In the genomic region with DNA sequence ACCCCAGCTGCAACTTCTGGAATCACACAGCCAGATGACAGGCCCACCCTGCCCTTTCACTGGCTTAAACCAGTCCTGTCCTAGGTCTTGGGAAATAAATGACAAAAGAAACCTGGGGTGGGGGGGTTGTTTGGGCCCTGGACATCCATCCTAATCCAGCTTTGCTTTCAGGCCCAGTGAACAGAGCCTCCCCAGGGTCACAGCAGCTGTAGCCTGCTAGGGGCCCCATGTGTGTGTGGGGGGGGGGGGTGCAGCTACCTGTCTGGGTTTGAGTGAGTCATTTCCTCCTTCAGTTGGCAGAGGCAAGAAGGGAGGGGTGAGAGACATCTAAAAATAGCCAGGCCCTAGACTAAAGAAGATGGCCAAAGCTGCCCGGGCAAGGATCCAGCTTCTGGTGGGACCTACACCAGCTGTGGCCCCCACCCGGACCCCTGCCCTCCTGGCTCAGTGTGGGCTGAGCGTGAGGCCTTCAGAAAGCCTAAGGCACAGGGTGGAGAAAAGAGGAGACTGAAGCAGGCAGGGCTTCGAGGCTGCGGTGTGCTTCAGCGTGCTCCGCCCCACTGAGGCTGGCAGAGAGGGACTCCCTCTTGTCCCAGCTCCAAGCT, we compare ENCODE assay signal across 8 mouse cellular contexts. TPM values are rescaled to one million over a fixed set of nuclear protein-coding genes. Genes with fewer than 3 reads are reported as not detected.
DNase-seq lines count a peak whose midpoint lies in the region; ATAC-seq and TF ChIP-seq lines count a peak whose summit lies in the region.

No protein-coding gene starts in this region.

- no peaks in the 10 kb centered on the region; the same call in 1 of the 2 replicates for H3K36me3 ChIP-seq in heart, adult 2 months (ENCODE audit: control insufficient read depth, insufficient read depth, low read length)
- H3K36me3 ChIP-seq in ES-Bruce4 (ENCODE audit: control insufficient read depth, insufficient read depth, low read length, poor library complexity, severe bottlenecking), result no peaks in the 10 kb centered on the region
- no peaks in the 10 kb centered on the region for H3K36me3 ChIP-seq in forebrain, embryonic 12.5 days (replicated peaks)
- H3K36me3 ChIP-seq in midbrain, embryonic 12.5 days, result no peaks in the 10 kb centered on the region

- H3K27me3 ChIP-seq in heart, adult 2 months (ENCODE audit: control insufficient read depth, insufficient read depth, low read length), result no peaks in the 10 kb centered on the region
- no peaks in the 10 kb centered on the region for H3K27me3 ChIP-seq in ES-Bruce4 (ENCODE audit: control insufficient read depth, insufficient read depth, low read length, poor library complexity, severe bottlenecking)
- H3K27me3 ChIP-seq in forebrain, embryonic 12.5 days, result no peaks in the 10 kb centered on the region
- H3K27me3 ChIP-seq in midbrain, embryonic 12.5 days, result peaks cover 14% of the 10 kb centered on the region

- no peak for TF ChIP-seq CTCF in heart, adult 2 months (IDR thresholded peaks at IDR 0.05)
- TF ChIP-seq CTCF in ES-Bruce4 (IDR thresholded peaks at IDR 0.05; ENCODE audit: low read depth, low read length), result no peak

- peak; percentile 57 to 58 for DNase-seq in heart, adult 2 months
- DNase-seq in heart, adult 8-10 months (ENCODE audit: low spot score), result no peak
- DNase-seq in kidney, postnatal 25 days, result peak; percentile 46 to 64
- no peak for DNase-seq in ovary, postnatal 36 days (ENCODE audit: low spot score)
- no peak for DNase-seq in frontal cortex, postnatal 25 days (ENCODE audit: low spot score in 2 of 2)

- H3K4me3 ChIP-seq in heart, adult 2 months, result no peak overlapping the region
- no peak overlapping the region for H3K4me3 ChIP-seq in ES-Bruce4 (ENCODE audit: low read depth, low read length)
- H3K4me3 ChIP-seq in forebrain, embryonic 12.5 days (replicated peaks), result no peak overlapping the region
- no peak overlapping the region for H3K4me3 ChIP-seq in midbrain, embryonic 12.5 days

- peak overlapping the region; percentile 32; the same call in 1 of the 2 replicates for H3K9ac ChIP-seq in heart, adult 2 months (ENCODE audit: low read depth, low read length)
- peak overlapping the region; percentile 39; the same call in 1 of the 2 replicates for H3K9ac ChIP-seq in ES-Bruce4 (ENCODE audit: low read depth, poor library complexity, severe bottlenecking)
- H3K9ac ChIP-seq in forebrain, embryonic 12.5 days, result no peak overlapping the region
- H3K9ac ChIP-seq in midbrain, embryonic 12.5 days (replicated peaks), result no peak overlapping the region

- no peaks in the 10 kb centered on the region for H3K9me3 ChIP-seq in ES-Bruce4 (replicated peaks; ENCODE audit: control insufficient read depth, insufficient read depth, low read length, poor library complexity, severe bottlenecking)
- no peaks in the 10 kb centered on the region for H3K9me3 ChIP-seq in forebrain, embryonic 12.5 days
- no peaks in the 10 kb centered on the region for H3K9me3 ChIP-seq in midbrain, embryonic 12.5 days

- ATAC-seq in forebrain, embryonic 12.5 days (ENCODE audit: low FRiP score), result no peak
- peak; percentile 9; the same call in 1 of the 2 replicates for ATAC-seq in midbrain, embryonic 12.5 days (ENCODE audit: low FRiP score, low read depth)

- peak overlapping the region; percentile 67 for H3K27ac ChIP-seq in heart, adult 2 months
- peak overlapping the region; percentile 42 for H3K27ac ChIP-seq in ES-Bruce4 (ENCODE audit: insufficient read depth, low read length)
- peak overlapping the region; percentile 42 for H3K27ac ChIP-seq in forebrain, embryonic 12.5 days
- H3K27ac ChIP-seq in midbrain, embryonic 12.5 days (replicated peaks), result 0 out of 2 replicates have a peak overlapping the region, but pooled peaks have one; percentile 39

- TF ChIP-seq POLR2A in heart, adult 2 months (IDR thresholded peaks at IDR 0.05; ENCODE audit: insufficient read depth, low read depth, low read length), result no peak
- no peak for TF ChIP-seq POLR2A in ES-Bruce4 (IDR thresholded peaks at IDR 0.05; ENCODE audit: insufficient read depth, low read length)

- 15% methylated on average over 7 of the region's 7 CpGs for WGBS in heart, adult 2 months
- WGBS in forebrain, embryonic 12.5 days, result 41% methylated on average over 7 of the region's 7 CpGs
- 43% methylated on average over 7 of the region's 7 CpGs for WGBS in midbrain, embryonic 12.5 days

- H3K4me2 ChIP-seq in forebrain, embryonic 12.5 days, result no peak overlapping the region
- no peak overlapping the region for H3K4me2 ChIP-seq in midbrain, embryonic 12.5 days (replicated peaks)

- TF ChIP-seq EP300 in heart, adult 2 months (IDR thresholded peaks at IDR 0.05; ENCODE audit: insufficient read depth, low read depth, low read length), result no peak
- peak; percentile 52 for TF ChIP-seq EP300 in ES-Bruce4 (IDR thresholded peaks at IDR 0.05; ENCODE audit: insufficient read depth, low read depth, low read length)

- H3K4me1 ChIP-seq in heart, adult 2 months (ENCODE audit: control insufficient read depth, insufficient read depth, low read length), result peaks cover 27% of the 10 kb centered on the region
- peaks cover 7% of the 10 kb centered on the region for H3K4me1 ChIP-seq in ES-Bruce4 (ENCODE audit: control insufficient read depth, insufficient read depth, low read length)
- peaks cover 59% of the 10 kb centered on the region for H3K4me1 ChIP-seq in forebrain, embryonic 12.5 days
- H3K4me1 ChIP-seq in midbrain, embryonic 12.5 days, result peaks cover 48% of the 10 kb centered on the region

- intact Hi-C loops in heart, adult 2 months (cut with DNase I), result no loop called here

- H3K79me2 ChIP-seq in heart, adult 2 months (replicated peaks; ENCODE audit: control insufficient read depth, insufficient read depth, low read length), result no peaks in the 10 kb centered on the region

RNA-seq across cellular contexts. Expression of a gene that starts 28.4 kb away (rescaled TPM):
- 10 to 100 TPM; 36.8 to 45.4 TPM for total RNA-seq in heart, adult 2 months (2021)
- 32.9 and 39.2 TPM in 2 replicates for polyA plus RNA-seq in heart, adult 2 months (2012; rRNA removed)
- 10 to 100 TPM; 38.1 to 44.8 (median 44.4) TPM for total RNA-seq in heart, adult 8-10 months (2022)
- polyA plus RNA-seq in ES-Bruce4 (2011; ENCODE audit: insufficient read depth, insufficient read length, low read depth, missing spikeins), result 29.3 and 29.6 TPM in 2 replicates
- polyA plus RNA-seq in forebrain, embryonic 12.5 days (2016; fragmentation: Nextera tagmentation; extraction: Ambion mirVana), result 21.2 and 22.7 TPM in 2 replicates
- 22.5 and 22.7 TPM in 2 replicates for polyA plus RNA-seq in midbrain, embryonic 12.5 days (2016; fragmentation: Nextera tagmentation; extraction: Ambion mirVana)

RNA-seq across cellular contexts. Expression of a gene that starts 43.8 kb away (rescaled TPM):
- total RNA-seq in heart, adult 2 months (2021), result 100 to 1,000 TPM in 1 of 2 experiments, 10 to 100 TPM in 1; 70.7 to 219 TPM
- 48.0 and 55.5 TPM in 2 replicates for polyA plus RNA-seq in heart, adult 2 months (2012; rRNA removed)
- total RNA-seq in heart, adult 8-10 months (2022), result 10 to 100 TPM; 22.1 to 74.4 (median 55.6) TPM
- 172 and 176 TPM in 2 replicates for polyA plus RNA-seq in ES-Bruce4 (2011; ENCODE audit: insufficient read depth, insufficient read length, low read depth, missing spikeins)
- 58.9 and 61.6 TPM in 2 replicates for polyA plus RNA-seq in forebrain, embryonic 12.5 days (2016; fragmentation: Nextera tagmentation; extraction: Ambion mirVana)
- 47.6 and 51.6 TPM in 2 replicates for polyA plus RNA-seq in midbrain, embryonic 12.5 days (2016; fragmentation: Nextera tagmentation; extraction: Ambion mirVana)

Comparison
In these comparisons a context has a peak if more than half of its experiments do, and no peak if none do; other contexts are left out.
1. DNase-seq: peak in heart, adult 2 months (2 of 2) and kidney, postnatal 25 days (2 of 2); none in heart, adult 8-10 months (single experiment), ovary, postnatal 36 days (single experiment) and frontal cortex, postnatal 25 days (0 of 2).
2. H3K9ac ChIP-seq: peak in heart, adult 2 months (single experiment) and ES-Bruce4 (single experiment); none in forebrain, embryonic 12.5 days (single experiment) and midbrain, embryonic 12.5 days (single experiment).
3. Peak in every context shown above with its lines, with median percentiles within 50 percentile points of each other: H3K27ac ChIP-seq.